Mouse (Mus musculus): ENCODE measurements around the gene Nol11.

Gene Nol11

DNA sequence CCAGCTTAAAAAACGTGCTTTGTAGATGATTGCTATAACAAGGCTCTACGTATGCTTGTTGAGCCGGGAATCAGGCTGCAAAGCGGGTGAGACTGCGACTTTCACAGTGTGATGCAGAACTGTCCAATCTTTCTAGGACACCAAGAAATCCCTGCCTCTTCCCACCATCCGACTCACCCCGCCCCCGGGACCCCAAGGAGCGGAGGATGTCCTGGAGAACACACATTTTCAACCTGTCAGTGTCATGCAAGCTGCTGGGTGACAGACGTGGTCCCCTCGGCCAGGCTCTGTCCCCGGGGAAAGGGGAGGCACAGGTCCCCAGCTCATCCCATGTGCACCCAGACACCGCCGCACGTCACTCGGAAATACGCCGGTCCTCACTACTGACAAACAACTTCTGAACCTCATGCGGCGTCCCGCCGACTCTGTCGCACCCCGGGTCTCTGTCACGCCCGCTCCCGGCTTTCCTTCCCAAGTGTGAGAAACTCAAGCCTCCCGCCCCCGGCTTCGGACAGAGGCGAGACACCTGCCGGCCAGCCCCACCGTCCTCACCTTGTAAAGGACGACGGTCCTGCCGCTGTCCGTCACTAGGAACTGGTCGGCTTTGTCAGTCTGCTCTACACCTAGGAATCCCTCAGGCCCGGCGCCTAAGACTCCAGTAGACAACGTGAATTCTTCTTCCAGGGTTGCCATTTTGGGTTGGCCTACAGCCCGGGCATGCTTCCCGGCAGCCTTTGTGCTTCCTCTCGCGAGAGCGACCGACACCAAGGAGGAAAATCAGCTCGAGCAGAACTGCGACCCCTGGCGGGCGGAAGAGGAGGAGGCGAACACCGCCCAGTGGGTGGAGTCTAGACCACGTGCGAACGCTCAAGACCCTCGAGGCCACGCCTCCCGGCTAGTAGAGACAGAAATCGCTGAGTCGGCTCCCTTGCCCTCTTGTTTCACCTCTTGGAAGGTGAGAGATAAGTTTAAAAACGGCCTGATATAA, at the start of gene Nol11:
Gene Nol11 (minus strand): TSS at position 817 of the 988 bp plus-strand sequence.
- peak; percentile 99 for DNase-seq

DNA sequence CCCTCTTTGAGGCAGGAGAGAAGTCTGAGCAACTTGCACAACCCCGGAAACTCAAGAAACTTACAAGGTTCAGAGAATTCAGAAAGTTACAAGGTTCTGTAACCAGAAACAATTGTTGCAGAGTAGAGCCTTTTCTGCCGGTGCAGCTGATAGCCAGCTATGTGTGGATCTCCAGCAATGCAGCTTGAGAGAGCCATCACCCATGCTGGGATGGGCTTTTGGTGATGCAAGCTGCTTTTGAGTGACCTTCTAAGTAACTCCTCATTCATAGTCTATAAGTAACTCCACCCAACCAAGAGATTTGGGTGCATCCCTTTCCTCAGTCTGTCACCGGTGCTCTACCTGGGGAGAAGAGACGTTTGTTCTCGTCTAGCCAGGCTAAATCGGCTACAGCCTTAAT, 49.3 kb upstream of the Nol11 start:
- DNase-seq: no peak

DNA sequence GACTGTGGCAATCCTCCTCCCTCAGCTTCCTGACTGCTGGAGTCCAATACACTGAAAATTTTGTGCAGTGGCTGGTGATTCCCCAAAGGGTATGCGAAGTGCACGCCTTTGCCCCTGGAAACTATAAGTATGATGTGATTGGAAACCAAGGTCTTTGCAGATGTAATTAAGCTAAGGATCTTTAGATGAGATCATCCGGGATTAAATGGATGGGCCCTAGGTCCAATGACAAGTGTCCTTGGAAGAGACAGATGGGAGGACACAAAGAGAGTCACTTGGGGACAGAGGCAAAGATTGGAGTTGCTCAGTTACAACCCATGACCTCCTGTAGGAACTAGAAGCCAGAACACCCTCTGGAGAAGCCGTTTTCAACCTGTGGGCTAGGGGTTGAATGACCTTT, 48.4 kb upstream of the Nol11 start:
- DNase-seq: no peak

- no peak for DNase-seq
Observed at GRCm38 (mm10) chr11:107233252-107233890, 44.2 kb upstream of the Nol11 start.

DNA sequence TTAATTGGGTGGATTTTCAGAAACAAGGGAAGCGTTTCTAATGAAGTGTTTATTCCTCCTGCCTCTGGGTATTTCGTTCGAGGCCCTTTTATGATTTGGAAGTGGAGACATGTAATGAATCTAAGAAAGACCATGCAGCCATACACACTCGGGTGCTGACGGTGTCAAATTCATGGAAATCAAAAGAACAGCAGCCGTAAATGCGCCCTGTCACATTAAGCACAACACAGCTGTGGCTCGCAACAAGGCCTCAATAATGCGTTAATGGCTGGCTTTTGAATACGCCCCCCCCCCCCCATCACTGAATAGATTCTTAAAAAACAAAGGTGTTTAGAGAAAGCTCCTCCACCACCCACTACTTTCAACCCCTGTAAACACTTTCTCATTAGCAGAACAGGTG, 40.9 kb upstream of the Nol11 start:
- DNase-seq: no peak

GRCm38 (mm10) chr11:107226431-107226830, 37.2 kb upstream of the Nol11 start:
- no peak for DNase-seq

DNA sequence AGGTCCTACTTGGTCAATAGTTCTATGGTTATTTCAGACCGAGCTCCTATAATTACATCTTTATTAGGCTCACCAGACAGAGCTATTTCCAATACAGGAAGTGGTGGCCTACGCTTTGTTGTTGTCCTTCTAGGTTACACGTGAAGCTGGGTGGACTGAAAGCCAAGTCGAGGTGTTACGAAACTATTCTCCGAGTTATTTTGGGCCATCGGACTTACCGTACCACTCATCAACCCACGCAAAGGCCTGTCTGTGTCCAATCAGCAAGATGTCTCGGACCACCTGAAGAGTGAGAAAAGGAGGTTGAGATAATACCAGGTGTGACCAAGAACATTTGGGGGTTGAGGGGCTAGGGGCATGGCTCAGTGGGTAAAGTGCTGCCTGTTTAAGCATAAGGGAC, 36.8 kb upstream of the Nol11 start:
- no peak for DNase-seq

- no peak for DNase-seq
Observed at GRCm38 (mm10) chr11:107225301-107225700, 36.1 kb upstream of the Nol11 start.

GRCm38 (mm10) chr11:107223667-107224214, 34.6 kb upstream of the Nol11 start:
- no peak for DNase-seq

- no peak for DNase-seq
Observed at GRCm38 (mm10) chr11:107223169-107223561, 34.0 kb upstream of the Nol11 start.

- DNase-seq: no peak
Observed at GRCm38 (mm10) chr11:107222531-107223168, 33.5 kb upstream of the Nol11 start.

DNA sequence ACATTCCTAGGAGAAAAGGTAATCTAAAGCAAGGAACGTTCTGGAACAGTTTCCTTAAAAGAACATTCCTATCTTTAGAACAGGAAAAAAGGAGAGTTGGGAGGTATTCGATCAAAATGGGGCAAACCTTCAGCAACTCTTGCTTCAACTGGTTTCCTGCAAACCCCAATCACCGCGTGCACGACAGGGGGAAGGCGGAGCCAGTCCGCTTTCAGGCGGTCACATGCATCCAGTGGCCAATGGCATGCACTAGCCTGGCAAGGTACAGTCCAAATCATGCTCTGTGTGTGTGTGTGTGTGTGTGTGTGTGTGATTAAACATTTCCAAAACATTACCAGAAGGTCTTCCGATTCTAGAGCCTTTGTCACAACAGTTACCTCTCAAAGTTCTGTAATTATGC, 25.9 kb upstream of the Nol11 start:
- no peak for DNase-seq

DNA sequence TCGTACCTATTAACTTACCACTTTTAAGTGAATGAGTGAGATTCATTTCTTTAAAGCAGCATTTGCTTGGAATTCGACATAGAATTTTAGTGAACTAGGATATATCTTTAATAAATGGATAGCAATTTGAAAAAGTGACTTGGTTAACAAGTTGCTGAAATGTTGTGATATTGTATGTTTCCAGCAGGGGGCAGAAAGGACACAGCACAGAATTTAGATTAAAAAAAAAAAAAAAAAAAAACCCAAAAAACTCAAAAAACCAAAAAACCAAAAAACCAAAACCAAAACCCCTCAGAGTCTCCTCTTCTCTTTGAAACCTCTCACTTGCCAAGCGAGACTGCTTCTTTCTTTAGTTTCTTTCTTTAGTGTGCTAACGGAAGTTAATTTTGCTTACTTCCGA, 24.6 kb upstream of the Nol11 start:
- peak; percentile 15 for DNase-seq

DNA sequence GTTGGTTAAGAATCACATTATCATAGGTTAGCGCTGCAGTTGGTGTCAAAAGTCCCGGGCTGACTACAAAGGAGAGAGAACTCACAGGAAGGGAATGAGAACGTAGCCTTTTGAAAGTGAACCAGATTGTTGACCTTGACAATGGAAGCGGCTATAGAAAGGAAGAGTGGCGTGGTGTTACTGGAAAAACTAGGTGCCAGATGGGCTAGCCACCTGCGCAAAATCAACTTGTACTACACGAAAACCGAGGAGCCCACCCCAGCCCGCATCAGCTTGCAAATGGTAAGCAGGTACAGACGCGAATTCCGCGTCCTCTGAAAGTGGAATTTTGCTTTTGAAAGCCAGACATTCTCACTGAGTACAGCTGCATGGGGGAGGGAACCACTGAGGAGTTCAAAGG, 20.6 kb upstream of the Nol11 start:
- no peak for DNase-seq

DNA sequence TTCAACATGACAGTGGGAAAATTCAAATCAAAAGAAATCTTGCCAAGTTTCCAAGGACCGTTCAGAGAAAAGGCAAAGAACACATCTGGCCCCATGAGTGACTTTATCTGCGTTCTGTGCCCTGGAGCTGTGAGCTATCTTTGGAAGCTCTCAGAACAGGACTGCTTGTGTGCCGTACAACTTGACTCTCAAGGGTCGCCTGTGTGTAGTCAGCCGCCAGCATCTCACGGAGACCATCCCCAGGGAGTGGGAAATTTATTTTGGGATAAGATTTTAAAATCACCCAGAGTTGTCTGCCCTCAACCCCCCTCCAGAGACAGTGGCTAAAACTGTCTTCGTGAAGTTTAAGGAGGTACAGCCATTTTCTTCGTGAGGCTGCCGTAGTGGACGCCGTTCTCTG, 12.6 kb upstream of the Nol11 start:
- no peak for DNase-seq

DNA sequence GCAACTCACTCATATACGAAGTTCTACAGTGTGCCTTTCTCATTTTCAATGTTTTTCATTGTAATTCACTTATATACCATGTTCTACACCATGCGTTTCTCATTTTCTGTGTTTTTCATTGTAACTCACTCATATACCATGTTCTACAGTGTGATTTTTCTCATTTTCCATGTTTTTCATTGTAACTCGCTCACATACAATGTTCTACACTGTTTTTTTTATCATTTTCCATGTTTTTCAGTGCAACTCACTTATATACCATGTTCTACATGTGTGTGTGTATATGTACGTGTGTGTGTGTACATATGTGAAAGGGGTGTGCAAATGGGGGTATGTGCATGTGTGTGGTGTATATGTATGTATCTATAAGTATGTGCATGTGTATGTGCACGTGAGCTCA, 10.1 kb upstream of the Nol11 start:
- DNase-seq: no peak

DNA sequence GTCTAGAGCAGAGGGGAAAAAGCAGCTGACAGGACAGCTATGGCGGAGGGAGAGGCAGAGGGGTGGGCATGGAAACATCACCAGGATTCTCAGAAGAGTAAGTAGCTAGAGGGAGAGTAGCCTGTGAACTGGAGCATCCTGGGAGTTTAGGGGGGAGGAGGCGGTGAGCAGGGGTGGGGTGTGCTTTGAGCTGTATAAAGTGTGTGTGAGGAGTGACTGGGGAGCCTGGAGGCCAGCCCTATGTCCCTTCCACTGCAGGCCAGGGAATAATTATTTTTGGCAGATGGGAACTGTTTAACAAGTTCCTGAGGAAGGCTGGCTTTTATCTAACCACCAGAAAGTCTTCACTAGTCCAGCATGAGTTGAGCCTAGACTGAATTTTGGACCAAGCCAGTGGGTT, 6.2 kb upstream of the Nol11 start:
- DNase-seq: no peak

- DNase-seq: no peak
Observed at GRCm38 (mm10) chr11:107190376-107190775, 1.2 kb upstream of the Nol11 start.

DNA sequence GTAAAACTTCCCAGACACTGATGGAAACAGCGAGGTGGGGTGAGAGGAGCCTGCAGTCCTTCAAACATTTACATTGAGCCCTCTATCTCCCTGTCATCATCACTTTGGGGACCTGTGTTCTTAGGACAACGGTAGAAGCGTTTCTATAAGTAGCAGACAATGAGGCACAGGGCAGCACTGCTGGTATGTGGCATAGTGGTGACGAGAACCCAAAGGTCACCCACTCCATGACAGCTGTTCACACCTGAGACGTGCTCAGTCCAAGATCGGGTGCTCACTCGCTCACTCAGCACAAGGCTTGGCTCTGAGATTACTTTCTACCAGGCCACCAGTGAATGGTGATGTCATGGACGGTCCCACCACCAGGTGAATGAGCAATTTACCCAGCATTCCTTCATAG, 5.4 kb downstream of the Nol11 start:
- no peak for DNase-seq

- DNase-seq: no peak
Observed at GRCm38 (mm10) chr11:107161215-107161614, 28.0 kb downstream of the Nol11 start.

DNA sequence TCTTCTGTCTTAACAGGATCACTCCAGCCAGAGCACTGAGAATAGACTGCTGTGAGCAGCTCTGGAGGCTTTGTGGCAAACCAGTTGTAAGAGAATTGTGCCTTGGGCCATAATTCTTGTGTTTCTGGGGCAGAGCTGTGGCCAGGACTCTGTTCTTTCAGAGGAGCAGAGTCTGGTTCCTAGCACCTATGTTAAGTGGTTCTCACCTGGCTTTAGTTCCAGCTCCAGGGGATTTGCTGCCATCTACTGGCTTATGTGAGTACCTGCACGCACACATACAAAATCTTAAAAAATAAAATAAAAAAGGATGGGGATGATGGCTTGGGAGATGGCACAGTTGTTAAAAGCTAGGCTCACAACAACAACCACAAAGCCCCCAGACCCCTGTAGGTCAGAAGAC, 30.1 kb downstream of the Nol11 start:
- DNase-seq: no peak

DNA sequence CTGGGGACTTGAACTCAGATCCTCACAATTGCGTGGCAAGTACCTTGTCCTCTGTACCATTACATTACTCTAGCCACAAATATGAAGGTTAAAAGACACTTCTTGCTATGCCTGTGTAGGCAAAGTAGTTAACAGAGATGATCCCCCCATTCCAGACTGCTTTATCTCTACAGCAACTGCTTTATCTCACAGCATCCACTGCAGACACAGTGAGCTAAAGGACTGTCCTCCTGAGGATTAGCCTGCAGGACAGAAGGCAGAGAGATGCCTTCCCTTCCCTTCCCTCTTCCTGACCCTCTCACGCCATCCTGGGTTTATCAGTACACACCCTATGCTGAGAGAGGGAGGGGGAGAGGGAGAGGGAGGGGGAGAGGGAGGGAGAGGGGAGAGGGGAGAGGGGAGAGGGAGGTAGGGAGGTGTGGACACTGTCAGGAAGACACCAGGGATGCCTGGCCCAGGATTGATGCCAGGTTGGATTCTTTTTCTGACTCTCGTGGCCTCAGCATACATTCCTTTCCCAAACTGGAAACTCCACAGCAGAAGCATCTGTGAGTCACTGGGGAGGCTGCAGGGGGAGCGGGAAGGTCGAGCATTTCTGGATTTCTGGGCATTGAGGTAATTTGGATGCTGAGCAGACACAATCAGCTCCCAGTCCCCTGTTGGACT, 32.1 kb downstream of the Nol11 start:
- DNase-seq: no peak

DNA sequence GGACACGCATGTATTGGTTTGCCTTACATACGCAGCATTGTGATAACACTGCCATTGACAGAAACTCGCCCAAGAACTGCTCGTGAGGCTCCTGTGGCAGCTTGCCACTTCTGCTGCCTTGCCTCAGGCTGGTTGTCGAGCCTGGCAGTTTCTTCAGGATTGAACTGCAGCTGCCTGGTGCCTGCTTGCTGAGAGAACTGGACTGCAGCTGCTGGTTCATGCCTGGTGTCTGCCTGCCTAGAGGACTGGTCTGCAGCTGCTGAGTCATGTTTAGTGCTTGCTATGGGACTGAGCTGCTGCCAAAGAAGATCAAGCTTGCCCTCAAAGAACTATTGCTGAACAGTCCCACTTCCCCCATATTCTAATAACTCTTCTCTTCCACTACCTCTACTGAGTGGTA, 33.9 kb downstream of the Nol11 start:
- no peak for DNase-seq
